Mouse (Mus musculus): ENCODE results near the gene Serinc5.
"Not testable (repeated sequence)": the region's sequence is repeated elsewhere in the genome, so short reads cannot be mapped to it uniquely, and the experiment has no call there.

Gene Serinc5

GRCm38 (mm10) chr13:92665008-92665407 lies 54.1 kb downstream of the Serinc5 start:
- DNase-seq (ENCODE audit: low read depth, low spot score): no peak

GRCm38 (mm10) chr13:92668214-92668985 lies 57.5 kb downstream of the Serinc5 start:
- DNase-seq (ENCODE audit: low read depth, low spot score): no peak

GRCm38 (mm10) chr13:92671727-92672126 lies 60.8 kb downstream of the Serinc5 start:
- no peak for DNase-seq (ENCODE audit: low read depth, low spot score)

GRCm38 (mm10) chr13:92674676-92675075 lies 63.8 kb downstream of the Serinc5 start:
- DNase-seq (ENCODE audit: low read depth, low spot score): peak; percentile 65

GRCm38 (mm10) chr13:92675308-92675707 lies 64.4 kb downstream of the Serinc5 start:
- no peak for DNase-seq (ENCODE audit: low read depth, low spot score)

- no peak for DNase-seq (ENCODE audit: low read depth, low spot score)
Observed at GRCm38 (mm10) chr13:92675897-92676584, 65.2 kb downstream of the Serinc5 start.

GRCm38 (mm10) chr13:92677656-92678055 lies 66.8 kb downstream of the Serinc5 start:
- DNase-seq (ENCODE audit: low read depth, low spot score): no peak

- no peak for DNase-seq (ENCODE audit: low read depth, low spot score)
Observed at GRCm38 (mm10) chr13:92679661-92680060, 68.8 kb downstream of the Serinc5 start.

GRCm38 (mm10) chr13:92681541-92681940 lies 70.7 kb downstream of the Serinc5 start:
- DNase-seq (ENCODE audit: low read depth, low spot score): no peak

GRCm38 (mm10) chr13:92682833-92683232 lies 71.9 kb downstream of the Serinc5 start:
- no peak for DNase-seq (ENCODE audit: low read depth, low spot score)

- no peak for DNase-seq (ENCODE audit: low read depth, low spot score)
Observed at GRCm38 (mm10) chr13:92683464-92683863, 72.6 kb downstream of the Serinc5 start.

- no peak for DNase-seq (ENCODE audit: low read depth, low spot score)
Observed at GRCm38 (mm10) chr13:92684310-92684709, 73.4 kb downstream of the Serinc5 start.

- no peak for DNase-seq (ENCODE audit: low read depth, low spot score)
Observed at GRCm38 (mm10) chr13:92685273-92685672, 74.4 kb downstream of the Serinc5 start.

- DNase-seq (ENCODE audit: low read depth, low spot score): not testable (repeated sequence)
Observed at GRCm38 (mm10) chr13:92687151-92687550, 76.3 kb downstream of the Serinc5 start.

- no peak for DNase-seq (ENCODE audit: low read depth, low spot score)
Observed at GRCm38 (mm10) chr13:92689061-92689460, 78.2 kb downstream of the Serinc5 start.

GRCm38 (mm10) chr13:92693866-92694550 lies 83.1 kb downstream of the Serinc5 start:
- DNase-seq (ENCODE audit: low read depth, low spot score): no peak

GRCm38 (mm10) chr13:92696491-92696939 lies 85.6 kb downstream of the Serinc5 start:
- no peak for DNase-seq (ENCODE audit: low read depth, low spot score)

GRCm38 (mm10) chr13:92697141-92697540 lies 86.2 kb downstream of the Serinc5 start:
- DNase-seq (ENCODE audit: low read depth, low spot score): no peak

- no peak for DNase-seq (ENCODE audit: low read depth, low spot score)
Observed at GRCm38 (mm10) chr13:92698781-92699180, 87.9 kb downstream of the Serinc5 start.

- no peak for DNase-seq (ENCODE audit: low read depth, low spot score)
Observed at GRCm38 (mm10) chr13:92699395-92699794, 88.5 kb downstream of the Serinc5 start.

- DNase-seq (ENCODE audit: low read depth, low spot score): no peak
Observed at GRCm38 (mm10) chr13:92702035-92702434, 91.1 kb downstream of the Serinc5 start.

Data from A20 (cell line).